Comparison of ENCODE assay signal across 8 mouse cellular contexts in genomic region chr8:94822637-94823560, GRCm38 (mm10). TPM values are rescaled to one million over a fixed set of nuclear protein-coding genes. Genes with fewer than 3 reads are reported as not detected.
DNase-seq lines count a peak whose midpoint lies in the region; ATAC-seq lines count a peak whose summit lies in the region.

No protein-coding gene starts in this region.

- no peak overlapping the region for H3K4me3 ChIP-seq in embryonic facial prominence, embryonic 10.5 days
- no peak overlapping the region for H3K4me3 ChIP-seq in heart, embryonic 15.5 days

- WGBS in embryonic facial prominence, embryonic 10.5 days, result 81% methylated on average over 23 of the region's 23 CpGs
- 77% methylated on average over 23 of the region's 23 CpGs for WGBS in heart, embryonic 15.5 days

- H3K36me3 ChIP-seq in embryonic facial prominence, embryonic 10.5 days (replicated peaks), result peaks cover 81% of the 10 kb centered on the region
- peaks cover 57% of the 10 kb centered on the region for H3K36me3 ChIP-seq in heart, embryonic 15.5 days

- peaks cover 7% of the 10 kb centered on the region; the same call in 1 of the 2 replicates for H3K4me1 ChIP-seq in embryonic facial prominence, embryonic 10.5 days
- H3K4me1 ChIP-seq in heart, embryonic 15.5 days (replicated peaks), result 0 out of 2 replicates have a peak, but pooled peaks cover 2% of the 10 kb centered on the region

- peak; percentile 47 for DNase-seq in CD4-positive helper T cell, adult 2 months (ENCODE audit: low read depth, low spot score)
- peak; percentile 89 for DNase-seq in R1 (ENCODE audit: low read depth, low spot score)
- peak; percentile 65 for DNase-seq in embryonic facial prominence, embryonic 10.5 days (ENCODE audit: low spot score)
- DNase-seq in kidney, postnatal 25 days, result peak; percentile 77 to 81
- DNase-seq in lung, postnatal 14 days, result peak; percentile 74
- peak; percentile 68 for DNase-seq in retina, postnatal 1 day
- DNase-seq in urinary bladder, postnatal 36 days (ENCODE audit: low spot score in 2 of 2), result peak; percentile 39 to 52

- H3K27ac ChIP-seq in embryonic facial prominence, embryonic 10.5 days (replicated peaks), result no peak overlapping the region
- H3K27ac ChIP-seq in heart, embryonic 15.5 days, result no peak overlapping the region

- 0 out of 2 replicates have a peak, but pooled peaks have one; percentile 42 for ATAC-seq in heart, embryonic 15.5 days (replicated peaks; ENCODE audit: insufficient number of reproducible peaks, insufficient read depth, low FRiP score, low read depth)

- H3K27me3 ChIP-seq in embryonic facial prominence, embryonic 10.5 days (replicated peaks; ENCODE audit: low read depth, poor library complexity, severe bottlenecking), result no peaks in the 10 kb centered on the region
- H3K27me3 ChIP-seq in heart, embryonic 15.5 days, result no peaks in the 10 kb centered on the region

- no peaks in the 10 kb centered on the region for H3K9me3 ChIP-seq in embryonic facial prominence, embryonic 10.5 days
- no peaks in the 10 kb centered on the region for H3K9me3 ChIP-seq in heart, embryonic 15.5 days (replicated peaks)

- no peak overlapping the region for H3K4me2 ChIP-seq in heart, embryonic 15.5 days

- H3K9ac ChIP-seq in heart, embryonic 15.5 days, result no peak overlapping the region

RNA-seq across cellular contexts. Expression of gene Ccl17, which starts 12.6 kb away (rescaled TPM):
- not detected in 2 replicates for polyA plus RNA-seq in embryonic facial prominence, embryonic 10.5 days (2016; fragmentation: Nextera tagmentation; extraction: Ambion mirVana)
- 0.26 TPM in 1 of 2 replicates, not detected in the other for polyA plus RNA-seq in heart, embryonic 15.5 days (2015; fragmentation: Nextera tagmentation; extraction: Ambion mirVana)

RNA-seq across cellular contexts. Expression of gene Coq9, which starts 15.2 kb away (rescaled TPM):
- 48.1 and 49.6 TPM in 2 replicates for polyA plus RNA-seq in embryonic facial prominence, embryonic 10.5 days (2016; fragmentation: Nextera tagmentation; extraction: Ambion mirVana)
- polyA plus RNA-seq in heart, embryonic 15.5 days (2015; fragmentation: Nextera tagmentation; extraction: Ambion mirVana), result 163 and 166 TPM in 2 replicates

RNA-seq across cellular contexts. Expression of gene Ciapin1, which starts 15.3 kb away (rescaled TPM):
- polyA plus RNA-seq in embryonic facial prominence, embryonic 10.5 days (2016; fragmentation: Nextera tagmentation; extraction: Ambion mirVana), result 193 and 200 TPM in 2 replicates
- polyA plus RNA-seq in heart, embryonic 15.5 days (2015; fragmentation: Nextera tagmentation; extraction: Ambion mirVana), result 77.7 and 88.6 TPM in 2 replicates

RNA-seq across cellular contexts. Expression of gene Polr2c, which starts 34.4 kb away (rescaled TPM):
- 180 and 184 TPM in 2 replicates for polyA plus RNA-seq in embryonic facial prominence, embryonic 10.5 days (2016; fragmentation: Nextera tagmentation; extraction: Ambion mirVana)
- polyA plus RNA-seq in heart, embryonic 15.5 days (2015; fragmentation: Nextera tagmentation; extraction: Ambion mirVana), result 107 and 122 TPM in 2 replicates

RNA-seq across cellular contexts. Expression of gene Cx3cl1, which starts 51.1 kb away (rescaled TPM):
- polyA plus RNA-seq in embryonic facial prominence, embryonic 10.5 days (2016; fragmentation: Nextera tagmentation; extraction: Ambion mirVana), result 4.5 and 5.5 TPM in 2 replicates
- polyA plus RNA-seq in heart, embryonic 15.5 days (2015; fragmentation: Nextera tagmentation; extraction: Ambion mirVana), result 9.4 and 9.7 TPM in 2 replicates
